Mouse (Mus musculus) heart, postnatal 0 days (tissue): ENCODE results near the gene Mindy1. TPM values are rescaled to one million over a fixed set of nuclear protein-coding genes. Genes with fewer than 3 reads are reported as not detected.

Source experiments
- ATAC-seq: fragments of 200-750 bp; cut with Nextera tagmentation; 2 replicates; pipeline ENCODE4 v1.8.0; 2017; ENCODE audit warnings: low read depth, moderate number of reproducible peaks, moderate library complexity; ENCODE audit not compliant: insufficient read depth
- DNase-seq: peaks from one replicate; pipeline ENCODE4 v3.0.0-alpha.2; 2016; ENCODE audit warnings: low spot score
- H3K27ac ChIP-seq: fragments of 300-500 bp; sonication (generic); 2 replicates; pipeline ENCODE4 v1.5.1; 2014; ENCODE audit warnings: low read depth, mild to moderate bottlenecking
- H3K27me3 ChIP-seq: fragments of 300-500 bp; sonication (generic); 2 replicates; pipeline ENCODE4 v1.6.1; 2014; ENCODE audit warnings: low read length, mixed read lengths; ENCODE audit not compliant: control insufficient read depth, insufficient read depth
- H3K36me3 ChIP-seq: fragments of 300-500 bp; sonication (generic); replicated peaks from 2 replicates; pipeline ENCODE4 v1.6.1; 2014; ENCODE audit warnings: low read length, mixed read lengths; ENCODE audit not compliant: control insufficient read depth, insufficient read depth
- H3K4me1 ChIP-seq: fragments of 300-500 bp; sonication (generic); 2 replicates; pipeline ENCODE4 v1.6.1; 2014; ENCODE audit warnings: antibody characterized with exemption; ENCODE audit not compliant: control insufficient read depth, insufficient read depth
- H3K4me2 ChIP-seq: fragments of 300-500 bp; sonication (generic); 2 replicates; pipeline ENCODE4 v1.6.1; 2014; ENCODE audit warnings: low read depth, mild to moderate bottlenecking, low read length, moderate library complexity
- H3K4me3 ChIP-seq: fragments of 300-500 bp; sonication (generic); 2 replicates; pipeline ENCODE4 v1.5.1; 2014; ENCODE audit warnings: low read depth, low read length
- H3K9ac ChIP-seq: fragments of 300-500 bp; sonication (generic); replicated peaks from 2 replicates; pipeline ENCODE4 v1.6.1; 2014; ENCODE audit warnings: low read depth, low read length, mixed read lengths
- H3K9me3 ChIP-seq: fragments of 300-500 bp; sonication (generic); replicated peaks from 2 replicates; pipeline ENCODE4 v1.6.1; 2016; ENCODE audit warnings: low read length; ENCODE audit not compliant: control insufficient read depth
- CTCF ChIP-seq: IDR thresholded peaks from 2 replicates; pipeline ENCODE4 v1.5.1; 2016; ENCODE audit warnings: antibody characterized with exemption, control low read depth, low read depth
- EP300 ChIP-seq: IDR thresholded peaks from 2 replicates; pipeline ENCODE4 v1.6.1; 2016; ENCODE audit warnings: antibody characterized with exemption, low read depth
- WGBS: fragments of 180-500 bp; shearing (Covaris S2); extraction: QIAGEN DNeasy Blood & Tissue Kit; methylation state at CpG from one replicate; pipeline ENCODE4 v1.1.7; 2014; 5-methylcytosine and 5-hydroxymethylcytosine counted together
- polyA plus RNA-seq: library from polyadenylated mRNA; unstranded; fragments of >200 nt; fragmentation: Nextera tagmentation; extraction: Ambion mirVana; gene quantifications from 2 replicates; pipeline ENCODE4 v1.2.1, GENCODE M21; 2015
- total RNA-seq: library from RNA; depleted of rRNA; stranded (reverse); fragments of >200 nt; gene quantifications from 2 replicates; pipeline ENCODE4 v1.2.3, GENCODE M21; 2014; ENCODE audit warnings: low replicate concordance

Mindy1 gene
- total and polyA plus RNA-seq, 2 experiments from 2014 or later, result 27.8 to 64.4 TPM

GRCm38 (mm10) chr3:95277149-95277551, 4.0 kb upstream of the Mindy1 start:
- H3K4me1 ChIP-seq, result peaks cover 18% of the 10 kb centered on the region
- H3K9ac ChIP-seq, result no peak overlapping the region
- no peak overlapping the region for H3K4me3 ChIP-seq
- no peak overlapping the region for H3K4me2 ChIP-seq
- TF ChIP-seq CTCF, result no peak
- TF ChIP-seq EP300, result no peak
- no peaks in the 10 kb centered on the region for H3K9me3 ChIP-seq
- ATAC-seq (peak; percentile 7; the same call in 1 of the 2 replicates), DNase-seq (peak; percentile 70)
- H3K36me3 ChIP-seq, result no peaks in the 10 kb centered on the region
- WGBS, result 10% methylated on average over 1 of the region's 1 CpGs
- H3K27me3 ChIP-seq, result no peaks in the 10 kb centered on the region
- H3K27ac ChIP-seq, result peak overlapping the region; percentile 86

GRCm38 (mm10) chr3:95280747-95281146, 398 bp upstream of the Mindy1 start:
- peak; percentile 66 for DNase-seq
- 6% methylated on average over 8 of the region's 8 CpGs for WGBS
- TF ChIP-seq CTCF (no peak), EP300 (no peak)

GRCm38 (mm10) chr3:95282381-95282864, 1.3 kb downstream of the Mindy1 start:
- ATAC-seq (no peak), DNase-seq (no peak)
- Histone ChIP-seq H3K27ac (peak overlapping the region; percentile 96), H3K4me2 (peak overlapping the region; percentile 85), H3K9ac (peak overlapping the region; percentile 83), H3K4me1 (peaks cover 14% of the 10 kb centered on the region), H3K9me3 (no peaks in the 10 kb centered on the region), H3K36me3 (peaks cover 2% of the 10 kb centered on the region; the same call in 1 of the 2 replicates), H3K4me3 (peak overlapping the region; percentile 65), H3K27me3 (no peaks in the 10 kb centered on the region)
- WGBS, result under 1% methylated on average over 11 of the region's 11 CpGs
- no peak for TF ChIP-seq EP300
- no peak for TF ChIP-seq CTCF

More at GRCm38 (mm10) chr3:95280747-95281146, 398 bp upstream of the Mindy1 start:
- Histone ChIP-seq H3K27me3 (no peaks in the 10 kb centered on the region), H3K4me2 (peak overlapping the region; percentile 85), H3K9ac (peak overlapping the region; percentile 86), H3K9me3 (no peaks in the 10 kb centered on the region), H3K4me3 (peak overlapping the region; percentile 65), H3K36me3 (no peaks in the 10 kb centered on the region), H3K4me1 (peaks cover 27% of the 10 kb centered on the region), H3K27ac (peak overlapping the region; percentile 96)
- ATAC-seq, result no peak

- peak overlapping the region; percentile 83 for H3K9ac ChIP-seq
- peak overlapping the region; percentile 96 for H3K27ac ChIP-seq
- peaks cover 9% of the 10 kb centered on the region for H3K4me1 ChIP-seq
- TF ChIP-seq CTCF (0 out of 2 replicates have a peak, but pooled peaks have one; percentile 10), EP300 (no peak)
- ATAC-seq (peak; percentile 73), DNase-seq (peak; percentile 92)
- H3K36me3 ChIP-seq, result peaks cover 8% of the 10 kb centered on the region
- no peaks in the 10 kb centered on the region for H3K9me3 ChIP-seq
- WGBS, result under 1% methylated on average over 50 of the region's 51 CpGs
- H3K4me2 ChIP-seq, result peak overlapping the region; percentile 85
- H3K4me3 ChIP-seq, result peak overlapping the region; percentile 65
- no peaks in the 10 kb centered on the region for H3K27me3 ChIP-seq
These were observed 1.9 kb downstream of the Mindy1 start for GRCm38 (mm10) chr3:95282865-95283588.

- WGBS, result 2% methylated on average over 7 of the region's 7 CpGs
These were observed 2.4 kb downstream of the Mindy1 start for GRCm38 (mm10) chr3:95283589-95283941.

More at GRCm38 (mm10) chr3:95283589-95283941, 2.4 kb downstream of the Mindy1 start:
- Histone ChIP-seq H3K9me3 (no peaks in the 10 kb centered on the region), H3K9ac (peak overlapping the region; percentile 83), H3K4me1 (peaks cover 9% of the 10 kb centered on the region), H3K27me3 (no peaks in the 10 kb centered on the region), H3K4me3 (peak overlapping the region; percentile 65), H3K4me2 (peak overlapping the region; percentile 85), H3K36me3 (peaks cover 13% of the 10 kb centered on the region), H3K27ac (peak overlapping the region; percentile 96)
- ATAC-seq, result no peak
- DNase-seq, result no peak
- no peak for TF ChIP-seq CTCF
- TF ChIP-seq EP300, result no peak
